Mouse (Mus musculus) heart, adult 18-20 months (tissue): ENCODE data around the gene Zbtb11. TPM values are rescaled to one million over a fixed set of nuclear protein-coding genes. Genes with fewer than 3 reads are reported as not detected.

Source experiments
- DNase-seq, 2 experiments: peaks; one replicate each; pipeline ENCODE4 v3.0.0; 2021 to 2022; ENCODE audit warnings: mixed read lengths in 1 of 2
- total RNA-seq, 2 experiments: library from RNA; stranded (reverse); gene quantifications; 2 replicates each; pipeline ENCODE4 v1.2.3; 2021

The Zbtb11 gene
- total RNA-seq, 2 experiments from 2014 or later: 12.3 to 12.5 TPM

GRCm38 (mm10) chr16:55969147-55969546, 4.5 kb upstream of the Zbtb11 start:
- peak in 1 of 2 experiments; percentile 46 for DNase-seq

GRCm38 (mm10) chr16:55970416-55970815, 3.3 kb upstream of the Zbtb11 start:
- no peak for DNase-seq

- DNase-seq: no peak
Measured at GRCm38 (mm10) chr16:55971735-55972615, 1.7 kb upstream of the Zbtb11 start.

- no peak for DNase-seq
Measured at GRCm38 (mm10) chr16:55972626-55973201, 969 bp upstream of the Zbtb11 start.

- peak; percentile 94 to 95 for DNase-seq
Measured at GRCm38 (mm10) chr16:55974256-55974902, 696 bp downstream of the Zbtb11 start.

GRCm38 (mm10) chr16:55974903-55975285, 1.2 kb downstream of the Zbtb11 start:
- peak in 1 of 2 experiments; percentile 71 for DNase-seq

- no peak for DNase-seq
Measured at GRCm38 (mm10) chr16:55986001-55986400, 12.3 kb downstream of the Zbtb11 start.

GRCm38 (mm10) chr16:55990311-55990710, 16.6 kb downstream of the Zbtb11 start:
- DNase-seq: no peak

- no peak for DNase-seq
Measured at GRCm38 (mm10) chr16:55994235-55994634, 20.6 kb downstream of the Zbtb11 start.

GRCm38 (mm10) chr16:56006798-56007197, 33.1 kb downstream of the Zbtb11 start:
- DNase-seq: no peak

- no peak for DNase-seq
Measured at GRCm38 (mm10) chr16:56008862-56009261, 35.2 kb downstream of the Zbtb11 start.

- DNase-seq: no peak
Measured at GRCm38 (mm10) chr16:56012789-56013743, 39.4 kb downstream of the Zbtb11 start.

- DNase-seq: no peak
Measured at GRCm38 (mm10) chr16:56014076-56014475, 40.4 kb downstream of the Zbtb11 start.

GRCm38 (mm10) chr16:56019660-56020059, 46.0 kb downstream of the Zbtb11 start:
- DNase-seq: no peak

- DNase-seq: no peak
Measured at GRCm38 (mm10) chr16:56027854-56028629, 54.4 kb downstream of the Zbtb11 start.

- no peak for DNase-seq
Measured at GRCm38 (mm10) chr16:56028722-56029551, 55.3 kb downstream of the Zbtb11 start.

- DNase-seq: peak; percentile 99
Measured at GRCm38 (mm10) chr16:56029661-56030082, 56.0 kb downstream of the Zbtb11 start, which contains the start of gene Pcnp. Gene Pcnp, minus strand, starts transcription at chr16:56029739.

- no peak for DNase-seq
Measured at GRCm38 (mm10) chr16:56034566-56034965, 60.9 kb downstream of the Zbtb11 start.

- no peak for DNase-seq
Measured at GRCm38 (mm10) chr16:56036501-56036900, 62.8 kb downstream of the Zbtb11 start.
